Mouse (Mus musculus) bone marrow macrophage, adult 2 months (primary cell): Measurements from ENCODE around the gene Nav2.

Experiments
- CTCF ChIP-seq: IDR thresholded peaks from 2 replicates; pipeline ENCODE4 v1.5.1; 2012; ENCODE audit warnings: low read depth, mild to moderate bottlenecking, low read length, moderate library complexity
- POLR2A ChIP-seq: IDR thresholded peaks from 2 replicates; pipeline ENCODE4 v1.6.1; 2012; ENCODE audit warnings: mild to moderate bottlenecking, low read depth, low read length, borderline replicate concordance

DNA sequence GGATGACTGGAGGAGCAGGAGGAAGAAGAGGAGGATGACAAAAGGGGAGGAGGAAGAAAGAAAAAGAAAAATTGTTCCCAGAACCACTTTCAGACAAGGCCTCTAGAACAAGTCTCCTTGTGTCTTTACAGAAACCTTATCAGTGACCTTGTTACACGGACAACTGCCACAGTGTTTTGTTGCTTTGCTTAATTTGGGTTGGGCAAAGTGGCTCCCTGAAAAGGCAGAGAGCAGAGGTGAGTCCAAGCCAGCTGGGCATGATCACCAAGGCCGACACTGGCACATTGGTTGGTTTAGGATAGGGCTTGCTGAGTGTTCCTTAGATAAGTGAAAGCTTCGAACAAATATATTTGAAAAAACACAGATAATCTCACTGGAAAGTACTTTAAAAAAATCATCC lies 327.3 kb downstream of the Nav2 start:
- TF ChIP-seq CTCF (no peak), POLR2A (no peak)
